Comparison of ENCODE assay signal across 7 mouse cellular contexts in genomic region chr5:135063629-135064381, GRCm38 (mm10). TPM values are rescaled to one million over a fixed set of nuclear protein-coding genes. Genes with fewer than 3 reads are reported as not detected.
A peak's percentile ranks its signal among the peaks of the same experiment; 100 is the strongest.
DNase-seq lines count a peak whose midpoint lies in the region; ATAC-seq lines count a peak whose summit lies in the region.

Gene Dnajc30, plus strand, starts transcription at chr5:135064202.

- H3K36me3 ChIP-seq in intestine, embryonic 16.5 days (ENCODE audit: control insufficient read depth, insufficient read depth, low read length) = peaks cover 8% of the 10 kb centered on the region
- H3K36me3 ChIP-seq in midbrain, embryonic 11.5 days (ENCODE audit: control insufficient read depth, insufficient read depth, low read length) = peaks cover 4% of the 10 kb centered on the region; the same call in 1 of the 2 replicates

- intact Hi-C loops in left cerebral cortex, postnatal 36 days (cut with DNase I) = no loop called here

- no peaks in the 10 kb centered on the region for H3K27me3 ChIP-seq in intestine, embryonic 16.5 days (replicated peaks; ENCODE audit: control insufficient read depth, insufficient read depth, low read length)
- H3K27me3 ChIP-seq in midbrain, embryonic 11.5 days (ENCODE audit: control insufficient read depth, insufficient read depth, low read length) = no peaks in the 10 kb centered on the region

- DNase-seq in adrenal gland, adult 8-10 months = peak; percentile 96
- DNase-seq in embryo, embryonic 9.5 days (ENCODE audit: extremely low spot score) = peak; percentile 96
- DNase-seq in gastrocnemius, postnatal 4 days (ENCODE audit: low spot score in 2 of 2) = peak; percentile 95 to 98
- peak; percentile 97 to 98 for DNase-seq in left cerebral cortex, postnatal 36 days (ENCODE audit: low spot score in 2 of 2)
- DNase-seq in midbrain, embryonic 11.5 days (ENCODE audit: low spot score, missing footprints) = peak; percentile 100
- peak; percentile 97 for DNase-seq in skeletal muscle tissue, adult 2 months (ENCODE audit: low read depth, low spot score)

- peaks cover 10% of the 10 kb centered on the region; the same call in 1 of the 2 replicates for H3K4me1 ChIP-seq in intestine, embryonic 16.5 days (ENCODE audit: control insufficient read depth, insufficient read depth, low read length)
- H3K4me1 ChIP-seq in midbrain, embryonic 11.5 days (ENCODE audit: control insufficient read depth, insufficient read depth, low read length) = peaks cover 8% of the 10 kb centered on the region; the same call in 1 of the 2 replicates

- no peaks in the 10 kb centered on the region; the same call in 1 of the 2 replicates for H3K9me3 ChIP-seq in intestine, embryonic 16.5 days (ENCODE audit: control insufficient read depth, low read length)
- H3K9me3 ChIP-seq in midbrain, embryonic 11.5 days (ENCODE audit: control insufficient read depth, low read length) = no peaks in the 10 kb centered on the region

- H3K4me2 ChIP-seq in intestine, embryonic 16.5 days (ENCODE audit: low read depth, low read length) = peak within 1 kb of the TSS; percentile 87
- H3K4me2 ChIP-seq in midbrain, embryonic 11.5 days = peak within 1 kb of the TSS; percentile 97

- H3K4me3 ChIP-seq in intestine, embryonic 16.5 days (ENCODE audit: low read length) = peak within 1 kb of the TSS; percentile 93
- peak within 1 kb of the TSS; percentile 93 for H3K4me3 ChIP-seq in midbrain, embryonic 11.5 days (ENCODE audit: low read depth, low read length)

- peak; percentile 98 for ATAC-seq in intestine, embryonic 16.5 days
- ATAC-seq in midbrain, embryonic 11.5 days (ENCODE audit: low FRiP score) = peak; percentile 96

- H3K27ac ChIP-seq in intestine, embryonic 16.5 days (ENCODE audit: low read length) = peak within 1 kb of the TSS; percentile 73
- H3K27ac ChIP-seq in midbrain, embryonic 11.5 days (ENCODE audit: low read depth, low read length) = peak within 1 kb of the TSS; percentile 35; the same call in 1 of the 2 replicates

- H3K9ac ChIP-seq in intestine, embryonic 16.5 days (ENCODE audit: low read depth, low read length) = peak within 1 kb of the TSS; percentile 91
- peak within 1 kb of the TSS; percentile 86 for H3K9ac ChIP-seq in midbrain, embryonic 11.5 days (ENCODE audit: low read length)

- 0% methylated on average over 52 of the region's 52 CpGs for WGBS in intestine, embryonic 16.5 days
- WGBS in midbrain, embryonic 11.5 days = under 1% methylated on average over 52 of the region's 52 CpGs

RNA-seq across cellular contexts. Expression of gene Dnajc30, which starts in this region (rescaled TPM):
- total RNA-seq in adrenal gland, adult 8-10 months (2022) = 10 to 100 TPM; 35.8 to 42.0 (median 38.7) TPM
- total RNA-seq in gastrocnemius, postnatal 4 days (2021) = 10 to 100 TPM; 23.8 to 25.2 TPM
- polyA plus RNA-seq in intestine, embryonic 16.5 days (2015; fragmentation: Nextera tagmentation; extraction: Ambion mirVana) = 33.9 and 39.2 TPM in 2 replicates
- total RNA-seq in left cerebral cortex, postnatal 36 days (2021) = 10 to 100 TPM; 40.9 to 52.1 TPM
- 30.0 and 30.2 TPM in 2 replicates for polyA plus RNA-seq in midbrain, embryonic 11.5 days (2014; fragmentation: Nextera tagmentation; extraction: Ambion mirVana)

Comparison
In these comparisons a context has a peak if more than half of its experiments do, and no peak if none do; other contexts are left out.
1. Peak in every context shown above with its lines: DNase-seq, ATAC-seq, H3K4me3 ChIP-seq and H3K27ac ChIP-seq.